Mouse (Mus musculus) testis, adult 2 months (tissue): ENCODE data around the gene Ccdc188.

Experiments used
- CTCF ChIP-seq: fragments of 200-500 bp; IDR thresholded peaks from 2 replicates; pipeline ENCODE4 v1.5.1; 2012; ENCODE audit warnings: low read depth, mild to moderate bottlenecking, inconsistent platforms, low read length, moderate library complexity; ENCODE audit not compliant: control insufficient read depth, insufficient read depth, insufficient replicate concordance
- POLR2A ChIP-seq: fragments of 200-500 bp; IDR thresholded peaks from 2 replicates; pipeline ENCODE4 v1.6.1; 2012; ENCODE audit warnings: low read depth, mild to moderate bottlenecking, inconsistent platforms, low read length, moderate library complexity; ENCODE audit not compliant: control insufficient read depth

- no peak for TF ChIP-seq CTCF
- no peak for TF ChIP-seq POLR2A
These were observed 36.3 kb upstream of the Ccdc188 start for GRCm38 (mm10) chr16:18181398-18181797.
